Mouse (Mus musculus) right cerebral cortex, postnatal 25 days (tissue): ENCODE measurements around the gene Olfr355.

ENCODE experiments used
- DNase-seq: peaks from one replicate; pipeline ENCODE4 v3.0.0; 2022

Gene Olfr355

GRCm38 (mm10) chr2:36928797-36929196 is at the start of gene Olfr355:
Olfr355 (minus strand) TSS chr2:36928897.
- no peak for DNase-seq

GRCm38 (mm10) chr2:36936821-36937220 is 8.1 kb upstream of the Olfr355 start, which contains the start of gene Olfr356:
Olfr356 (plus strand) TSS chr2:36937121.
- no peak for DNase-seq

GRCm38 (mm10) chr2:36905380-36905779 is 23.3 kb downstream of the Olfr355 start, which contains the start of gene Olfr354:
Olfr354 (plus strand) TSS chr2:36905680.
- DNase-seq: no peak

GRCm38 (mm10) chr2:36897114-36897513 is 31.6 kb downstream of the Olfr355 start:
- DNase-seq: no peak

GRCm38 (mm10) chr2:36892836-36893235 is 35.9 kb downstream of the Olfr355 start, which contains the start of gene Olfr353:
Olfr353 (minus strand) TSS chr2:36892936.
- no peak for DNase-seq
